Mouse (Mus musculus): Measurements from ENCODE around the gene Mpeg1.

Mpeg1 gene

GRCm38 (mm10) chr19:12493453-12494186, 33.0 kb downstream of the Mpeg1 start:
- DNase-seq: peak; percentile 84

GRCm38 (mm10) chr19:12494187-12494458, 33.5 kb downstream of the Mpeg1 start:
- DNase-seq: no peak

GRCm38 (mm10) chr19:12494972-12495535, 34.5 kb downstream of the Mpeg1 start:
- peak; percentile 68 for DNase-seq

- DNase-seq: peak; percentile 92
Observed at GRCm38 (mm10) chr19:12496241-12496640, 35.7 kb downstream of the Mpeg1 start.

GRCm38 (mm10) chr19:12497909-12498308, 37.3 kb downstream of the Mpeg1 start:
- DNase-seq: peak; percentile 49

- DNase-seq: peak; percentile 73
Observed at GRCm38 (mm10) chr19:12498321-12498720, 37.7 kb downstream of the Mpeg1 start.

- peak; percentile 77 for DNase-seq
Observed at GRCm38 (mm10) chr19:12498941-12499340, 38.4 kb downstream of the Mpeg1 start.

GRCm38 (mm10) chr19:12499485-12499884, 38.9 kb downstream of the Mpeg1 start:
- peak; percentile 90 for DNase-seq

- DNase-seq: peak; percentile 97
Observed at GRCm38 (mm10) chr19:12500124-12500523, 39.5 kb downstream of the Mpeg1 start.

- peak; percentile 96 for DNase-seq
Observed at GRCm38 (mm10) chr19:12500881-12501311, 40.3 kb downstream of the Mpeg1 start.

GRCm38 (mm10) chr19:12501370-12502347, 41.1 kb downstream of the Mpeg1 start, which contains the start of gene Dtx4:
Gene Dtx4, minus strand, starts transcription at chr19:12501454.
- DNase-seq: peak; percentile 99

GRCm38 (mm10) chr19:12502756-12503155, 42.2 kb downstream of the Mpeg1 start:
- no peak for DNase-seq

GRCm38 (mm10) chr19:12514621-12515020, 54.0 kb downstream of the Mpeg1 start:
- no peak for DNase-seq

Data from heart, adult 11 months (tissue).